Mouse (Mus musculus) forebrain, embryonic 14.5 days (tissue): Measurements from ENCODE around the gene Chn2. TPM values are rescaled to one million over a fixed set of nuclear protein-coding genes. Genes with fewer than 3 reads are reported as not detected.
A peak's percentile ranks its signal among the peaks of the same experiment; 100 is the strongest.

ENCODE experiments used
- ATAC-seq: fragments of 200-750 bp; cut with Nextera tagmentation; 2 replicates; pipeline ENCODE4 v1.8.0; 2017; ENCODE audit warnings: mild to moderate bottlenecking, moderate library complexity
- DNase-seq: peaks from one replicate; pipeline ENCODE4 v3.0.0-alpha.2; 2015; ENCODE audit warnings: low spot score
- H3K27ac ChIP-seq: fragments of 300-500 bp; sonication (generic); 2 replicates; pipeline ENCODE4 v1.5.1; 2014; ENCODE audit warnings: low read depth, mild to moderate bottlenecking, control low read depth, low read length, moderate library complexity
- H3K27me3 ChIP-seq: fragments of 300-500 bp; sonication (generic); replicated peaks from 2 replicates; pipeline ENCODE4 v1.6.1; 2014; ENCODE audit warnings: low read length, control low read depth, mixed read lengths; ENCODE audit not compliant: control insufficient read depth, insufficient read depth
- H3K36me3 ChIP-seq: fragments of 300-500 bp; sonication (generic); 2 replicates; pipeline ENCODE4 v1.6.1; 2014; ENCODE audit warnings: low read length, control low read depth; ENCODE audit not compliant: control insufficient read depth, insufficient read depth
- H3K4me1 ChIP-seq: fragments of 300-500 bp; sonication (generic); 2 replicates; pipeline ENCODE4 v1.6.1; 2014; ENCODE audit warnings: antibody characterized with exemption, low read length, control low read depth; ENCODE audit not compliant: control insufficient read depth, insufficient read depth
- H3K4me2 ChIP-seq: fragments of 300-500 bp; sonication (generic); 2 replicates; pipeline ENCODE4 v1.6.1; 2014; ENCODE audit warnings: mild to moderate bottlenecking, control low read depth, low read length
- H3K4me3 ChIP-seq: fragments of 300-500 bp; sonication (generic); 2 replicates; pipeline ENCODE4 v1.5.1; 2014; ENCODE audit warnings: low read depth, low read length, control low read depth
- H3K9ac ChIP-seq: fragments of 300-500 bp; sonication (generic); 2 replicates; pipeline ENCODE4 v1.6.1; 2014; ENCODE audit warnings: mild to moderate bottlenecking, low read length, control low read depth, moderate library complexity
- H3K9me3 ChIP-seq: fragments of 300-500 bp; sonication (generic); replicated peaks from 2 replicates; pipeline ENCODE4 v1.6.1; 2016; ENCODE audit warnings: low read length, control low read depth, mixed read lengths; ENCODE audit not compliant: control insufficient read depth
- WGBS: fragments of 180-500 bp; shearing (Covaris S2); extraction: QIAGEN DNeasy Blood & Tissue Kit; methylation state at CpG from one replicate; pipeline ENCODE4 v1.1.7; 2014; 5-methylcytosine and 5-hydroxymethylcytosine counted together
- polyA plus RNA-seq: library from polyadenylated mRNA; unstranded; fragments of >200 nt; fragmentation: Nextera tagmentation; extraction: Ambion mirVana; gene quantifications from 2 replicates; pipeline ENCODE4 v1.2.1, GENCODE M21; 2014

Chn2 gene
- polyA plus RNA-seq, 1 experiment from 2014 or later, result 45.9 TPM

DNA sequence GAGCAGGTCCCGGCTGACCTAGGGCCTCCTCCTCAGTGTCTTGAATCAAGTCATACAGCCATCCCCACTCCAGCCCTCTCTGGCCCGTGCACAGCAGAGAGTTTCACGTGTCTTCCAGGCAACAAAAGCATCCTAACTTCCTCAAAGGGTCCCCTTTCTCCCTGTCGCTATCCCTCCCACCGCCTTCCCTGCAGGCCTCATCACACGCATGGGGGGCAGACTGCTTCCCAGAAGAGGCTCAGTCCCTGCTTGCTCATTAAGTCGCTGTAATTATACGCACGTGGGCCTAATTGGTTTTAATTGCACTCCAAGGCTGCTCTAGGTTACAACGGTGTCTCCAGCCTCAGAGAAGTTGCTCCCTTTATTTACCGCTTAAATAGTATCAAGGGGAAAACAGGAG is 216.0 kb downstream of the Chn2 start:
- no peak overlapping the region for H3K27ac ChIP-seq
- 8% methylated on average over 11 of the region's 11 CpGs for WGBS

DNA sequence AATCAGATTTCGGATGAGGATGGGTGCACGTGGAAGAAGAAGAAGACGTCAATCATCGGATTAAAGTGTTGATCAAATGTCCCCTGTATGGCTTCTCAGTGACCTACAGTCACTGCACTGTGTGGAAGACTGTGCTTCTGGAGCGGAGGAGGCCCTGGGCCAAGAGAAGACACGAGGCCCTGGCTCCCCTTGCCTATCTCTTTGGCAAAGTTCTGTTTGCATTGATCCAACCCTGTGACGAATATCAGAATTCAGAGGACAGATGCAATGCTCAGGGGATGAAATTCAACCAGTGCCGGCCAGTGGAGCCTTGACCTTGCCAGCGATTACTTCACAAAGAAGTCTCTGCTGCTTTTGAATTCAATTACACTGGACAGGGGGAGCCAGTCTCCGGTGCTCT is 217.0 kb downstream of the Chn2 start:
- Histone ChIP-seq H3K4me1 (peaks cover 9% of the 10 kb centered on the region), H3K27me3 (no peaks in the 10 kb centered on the region), H3K9me3 (no peaks in the 10 kb centered on the region), H3K4me2 (no peak overlapping the region), H3K36me3 (no peaks in the 10 kb centered on the region), H3K4me3 (no peak overlapping the region), H3K9ac (no peak overlapping the region), H3K27ac (no peak overlapping the region)
- DNase-seq, result no peak
- WGBS, result 79% methylated on average over 10 of the region's 10 CpGs
- no peak for ATAC-seq

More for the DNA sequence above, 216.0 kb downstream of the Chn2 start:
- Histone ChIP-seq H3K36me3 (no peaks in the 10 kb centered on the region), H3K9me3 (no peaks in the 10 kb centered on the region), H3K4me3 (no peak overlapping the region), H3K4me1 (peaks cover 9% of the 10 kb centered on the region), H3K9ac (no peak overlapping the region), H3K4me2 (no peak overlapping the region), H3K27me3 (no peaks in the 10 kb centered on the region)
- ATAC-seq (peak; percentile 72; the same call in 1 of the 2 replicates), DNase-seq (peak; percentile 74)

DNA sequence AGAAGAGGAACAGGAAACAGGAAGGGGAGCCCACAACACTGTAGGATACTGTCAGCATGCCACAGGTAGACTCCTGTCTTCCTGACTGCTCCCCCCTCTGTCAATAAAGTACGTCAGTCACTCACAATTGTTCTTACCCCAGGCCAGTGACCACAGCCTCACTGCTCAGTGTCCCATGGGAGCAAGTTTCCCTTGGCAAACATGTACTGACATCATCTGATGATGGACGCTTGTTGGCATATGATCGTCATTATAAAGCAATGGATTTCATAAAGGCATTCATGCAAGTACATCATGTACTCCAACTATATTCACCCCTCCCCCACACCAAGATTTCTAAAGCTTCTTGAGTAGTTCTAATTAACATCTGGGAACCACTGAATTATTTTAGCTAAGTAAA is 218.2 kb downstream of the Chn2 start:
- DNase-seq, result no peak
- WGBS, result 98% methylated on average over 3 of the region's 3 CpGs
- Histone ChIP-seq H3K4me3 (no peak overlapping the region), H3K36me3 (no peaks in the 10 kb centered on the region), H3K4me1 (peaks cover 9% of the 10 kb centered on the region), H3K27ac (no peak overlapping the region), H3K9ac (no peak overlapping the region), H3K27me3 (no peaks in the 10 kb centered on the region), H3K4me2 (no peak overlapping the region), H3K9me3 (no peaks in the 10 kb centered on the region)
- ATAC-seq, result no peak

DNA sequence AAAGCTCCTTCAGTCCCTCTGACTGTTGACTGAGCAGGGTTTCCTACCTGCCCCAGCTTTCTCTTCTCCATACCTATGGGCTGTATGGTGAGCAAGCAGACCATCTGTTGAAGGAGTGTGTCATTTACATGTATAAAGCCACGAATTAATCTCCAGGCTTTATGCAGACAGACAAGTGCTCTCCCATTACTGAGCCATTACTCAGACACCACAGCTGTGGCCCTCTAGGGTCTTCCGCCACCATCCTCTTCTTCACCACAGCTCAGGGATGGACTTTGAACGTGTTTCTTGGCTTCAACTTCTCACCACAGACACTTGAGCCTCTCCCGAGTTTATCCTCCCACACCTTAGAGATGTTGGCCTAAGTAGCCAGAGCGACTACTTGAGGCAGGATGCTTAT is 219.1 kb downstream of the Chn2 start:
- Histone ChIP-seq H3K4me2 (no peak overlapping the region), H3K36me3 (no peaks in the 10 kb centered on the region), H3K4me1 (peaks cover 9% of the 10 kb centered on the region), H3K27me3 (no peaks in the 10 kb centered on the region), H3K9me3 (no peaks in the 10 kb centered on the region), H3K9ac (no peak overlapping the region), H3K27ac (no peak overlapping the region), H3K4me3 (no peak overlapping the region)
- WGBS, result 85% methylated on average over 5 of the region's 5 CpGs
- ATAC-seq (no peak), DNase-seq (no peak)

DNA sequence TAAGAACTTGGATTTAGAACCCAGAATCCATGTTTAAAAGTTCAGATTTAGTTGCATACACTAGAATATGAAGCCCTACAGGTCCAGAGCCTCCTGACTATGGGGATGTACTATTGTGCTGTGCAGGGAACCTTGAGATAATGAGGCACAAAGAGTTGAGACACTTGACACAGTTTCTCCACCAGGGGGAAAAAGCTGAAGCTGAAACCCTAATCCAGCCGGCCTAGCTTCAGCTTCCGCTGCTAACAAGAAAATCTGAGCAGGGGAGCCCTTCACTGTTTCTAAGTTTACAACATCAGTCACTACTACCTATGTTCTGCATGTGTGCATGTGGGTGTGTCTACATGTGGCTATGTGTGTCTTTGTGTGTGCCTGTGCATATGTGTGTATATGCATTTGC is 223.4 kb downstream of the Chn2 start:
- Histone ChIP-seq H3K36me3 (no peaks in the 10 kb centered on the region), H3K9ac (no peak overlapping the region), H3K27ac (no peak overlapping the region), H3K9me3 (no peaks in the 10 kb centered on the region), H3K4me3 (no peak overlapping the region), H3K4me1 (no peaks in the 10 kb centered on the region), H3K4me2 (no peak overlapping the region), H3K27me3 (no peaks in the 10 kb centered on the region)
- DNase-seq (no peak), ATAC-seq (no peak)
- WGBS, result 53% methylated on average over 2 of the region's 2 CpGs

DNA sequence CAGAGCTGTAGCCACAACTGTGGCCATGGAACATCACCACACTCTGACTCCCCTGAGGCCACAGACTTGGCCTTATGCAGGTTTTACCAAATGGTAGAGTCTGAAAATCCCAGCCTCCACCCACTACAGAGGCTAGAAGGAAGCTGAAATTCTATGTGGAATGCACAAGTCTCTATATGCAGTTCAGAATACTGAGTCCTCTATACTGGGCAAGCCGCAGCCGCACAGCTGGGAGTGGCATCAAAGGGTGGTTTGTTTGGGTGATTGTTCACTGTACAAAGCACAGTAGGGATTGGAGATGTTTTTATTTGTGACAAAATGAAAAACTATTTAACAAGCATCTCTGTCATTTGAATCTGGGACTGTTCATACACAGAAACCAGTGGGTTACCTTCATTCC is 224.5 kb downstream of the Chn2 start:
- H3K9ac ChIP-seq, result no peak overlapping the region
- WGBS, result 57% methylated on average over 2 of the region's 2 CpGs
- no peak overlapping the region for H3K27ac ChIP-seq
- H3K4me2 ChIP-seq, result no peak overlapping the region
- no peak overlapping the region for H3K4me3 ChIP-seq
- ATAC-seq, result no peak
- no peaks in the 10 kb centered on the region for H3K4me1 ChIP-seq
- DNase-seq, result no peak
- H3K36me3 ChIP-seq, result no peaks in the 10 kb centered on the region
- no peaks in the 10 kb centered on the region for H3K9me3 ChIP-seq
- no peaks in the 10 kb centered on the region for H3K27me3 ChIP-seq

DNA sequence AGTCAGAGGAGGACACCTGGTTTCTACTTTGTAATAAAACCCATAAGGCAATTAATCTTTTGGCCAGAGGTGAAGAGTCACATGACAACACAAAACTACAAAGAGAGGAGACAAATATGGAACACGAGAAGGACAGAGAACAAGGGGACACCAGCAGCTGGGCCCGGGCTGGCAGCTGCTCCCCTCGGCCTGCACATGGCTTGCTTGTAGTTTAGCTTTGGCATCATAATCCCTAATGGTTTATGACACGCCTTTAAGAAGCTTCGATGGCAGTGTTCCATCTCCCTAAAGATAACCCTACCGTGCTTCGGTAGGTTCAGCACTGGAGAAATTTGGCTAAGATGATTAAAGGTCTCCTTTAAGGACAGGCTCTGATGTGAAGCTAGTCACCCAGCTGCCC is 225.2 kb downstream of the Chn2 start:
- Histone ChIP-seq H3K4me3 (no peak overlapping the region), H3K36me3 (no peaks in the 10 kb centered on the region), H3K4me1 (no peaks in the 10 kb centered on the region), H3K9me3 (no peaks in the 10 kb centered on the region), H3K27me3 (no peaks in the 10 kb centered on the region), H3K27ac (no peak overlapping the region), H3K9ac (no peak overlapping the region), H3K4me2 (no peak overlapping the region)
- no peak for DNase-seq
- WGBS, result 88% methylated on average over 7 of the region's 7 CpGs
- ATAC-seq, result no peak

DNA sequence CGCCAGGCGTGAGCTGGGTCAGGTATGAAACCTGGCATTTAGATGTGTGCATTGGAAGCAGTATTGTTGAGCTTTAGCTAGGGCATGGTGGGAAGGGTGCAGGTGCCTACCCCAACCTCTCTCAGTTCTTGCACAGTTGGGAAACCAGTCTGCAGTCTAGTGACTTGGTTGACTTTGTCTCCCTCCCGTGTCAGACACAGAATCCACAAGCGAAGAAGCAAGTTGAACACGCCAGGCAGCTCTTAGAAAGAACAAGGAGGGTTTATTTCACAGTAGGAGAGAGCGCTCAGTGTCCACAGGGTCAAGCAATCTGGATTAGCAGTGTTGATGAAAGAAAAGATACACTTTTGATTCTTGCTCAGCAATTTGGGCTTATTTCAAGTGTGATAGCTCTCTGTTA is 226.0 kb downstream of the Chn2 start:
- no peaks in the 10 kb centered on the region for H3K4me1 ChIP-seq
- H3K4me3 ChIP-seq, result no peak overlapping the region
- no peaks in the 10 kb centered on the region for H3K36me3 ChIP-seq
- no peak overlapping the region for H3K9ac ChIP-seq
- no peaks in the 10 kb centered on the region for H3K9me3 ChIP-seq
- ATAC-seq (no peak), DNase-seq (no peak)
- H3K27ac ChIP-seq, result no peak overlapping the region
- no peak overlapping the region for H3K4me2 ChIP-seq
- WGBS, result 94% methylated on average over 6 of the region's 6 CpGs
- no peaks in the 10 kb centered on the region for H3K27me3 ChIP-seq

DNA sequence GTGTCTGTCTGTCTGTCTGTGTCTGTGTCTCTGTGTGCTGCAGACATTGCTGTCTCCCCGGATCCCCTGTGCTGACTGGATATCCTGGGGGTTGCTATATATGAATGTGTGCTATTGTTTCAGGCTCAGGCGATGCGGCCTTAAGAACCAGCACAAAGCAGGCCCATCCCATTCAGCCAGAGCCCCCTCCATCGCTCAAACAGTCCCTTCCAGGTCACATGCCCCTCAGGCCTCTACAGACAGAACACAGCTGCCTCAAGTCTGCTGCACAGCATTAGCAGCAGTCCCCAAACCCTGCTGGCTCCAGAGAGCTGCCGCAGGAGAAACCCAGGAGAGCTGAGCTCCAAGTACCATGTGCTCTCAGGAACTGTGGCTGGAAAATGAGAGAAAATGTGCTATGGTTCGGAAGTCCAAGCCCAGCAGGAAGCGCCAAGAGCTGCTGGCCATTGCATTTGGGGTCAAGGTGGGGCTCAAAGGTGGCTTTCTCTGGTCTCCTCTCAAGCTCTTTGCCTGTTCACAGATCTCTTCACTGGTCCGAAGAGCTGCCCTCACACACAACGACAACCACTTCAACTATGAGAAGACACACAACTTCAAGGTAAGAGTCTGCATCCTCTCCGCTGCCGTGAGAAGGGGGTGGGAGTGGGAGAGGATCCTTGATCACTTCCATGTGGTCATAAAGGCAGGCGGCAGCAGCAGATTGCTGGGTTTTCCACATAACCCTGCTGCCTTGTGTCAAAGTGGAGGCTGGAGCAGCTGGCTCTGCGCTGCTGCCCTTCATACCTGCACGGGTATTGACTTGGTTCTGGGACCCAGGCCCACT is 233.4 kb downstream of the Chn2 start:
- no peak overlapping the region for H3K27ac ChIP-seq
- H3K27me3 ChIP-seq, result no peaks in the 10 kb centered on the region

More for the DNA sequence above, 233.4 kb downstream of the Chn2 start:
- 71% methylated on average over 14 of the region's 14 CpGs for WGBS
- H3K4me1 ChIP-seq, result peaks cover 2% of the 10 kb centered on the region; the same call in 1 of the 2 replicates
- no peaks in the 10 kb centered on the region for H3K9me3 ChIP-seq
- ATAC-seq (no peak), DNase-seq (no peak)
- H3K4me2 ChIP-seq, result no peak overlapping the region
- H3K36me3 ChIP-seq, result no peaks in the 10 kb centered on the region
- H3K4me3 ChIP-seq, result no peak overlapping the region
- no peak overlapping the region for H3K9ac ChIP-seq
